Mouse (Mus musculus): ENCODE measurements around the gene Spock2.

DNA sequence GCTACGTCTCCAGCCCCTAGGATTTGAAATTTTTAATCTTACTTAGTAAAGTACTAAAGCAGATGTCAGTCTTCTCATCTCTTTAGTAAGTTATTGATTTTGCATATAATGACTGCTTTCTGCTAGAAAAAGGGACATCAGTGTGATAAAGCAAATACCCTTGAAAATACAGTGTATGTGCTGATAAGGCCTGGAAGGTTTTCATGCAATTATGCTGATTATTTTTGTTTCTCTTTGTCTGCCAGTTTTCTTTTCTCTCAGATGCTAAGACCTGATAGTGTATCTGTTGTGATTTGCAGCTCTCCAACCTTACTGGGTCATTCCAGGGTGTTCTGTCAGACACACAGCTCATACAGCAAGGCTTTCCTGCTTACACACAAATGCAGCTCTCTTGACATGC lies 30.9 kb upstream of the Spock2 start:
- TF ChIP-seq CTCF (IDR thresholded peaks at IDR 0.05; ENCODE audit: low read depth), result no peak
- TF ChIP-seq EP300 (IDR thresholded peaks at IDR 0.05; ENCODE audit: low read depth), result no peak
